Mouse (Mus musculus) megakaryocyte, embryonic 14.5 days (primary cell): ENCODE measurements around the gene Abcc4.

ENCODE experiments used
- FLI1 ChIP-seq: IDR thresholded peaks from 2 replicates; pipeline ENCODE4 v1.6.1; 2012; ENCODE audit warnings: low read length, inconsistent platforms, mixed read lengths
- GATA1 ChIP-seq: IDR thresholded peaks from 3 replicates; pipeline ENCODE4 v1.6.1; 2012; ENCODE audit warnings: mixed read lengths, low read length, inconsistent platforms, borderline replicate concordance

GRCm38 (mm10) chr14:118657206-118657605 is 48.8 kb downstream of the Abcc4 start:
- TF ChIP-seq GATA1 (no peak), FLI1 (no peak)
